Mouse (Mus musculus): ENCODE data around the gene Rcor2. TPM values are rescaled to one million over a fixed set of nuclear protein-coding genes. Genes with fewer than 3 reads are reported as not detected.

The Rcor2 gene
- polyA plus RNA-seq, 1 experiment, result 1.8 TPM

DNA sequence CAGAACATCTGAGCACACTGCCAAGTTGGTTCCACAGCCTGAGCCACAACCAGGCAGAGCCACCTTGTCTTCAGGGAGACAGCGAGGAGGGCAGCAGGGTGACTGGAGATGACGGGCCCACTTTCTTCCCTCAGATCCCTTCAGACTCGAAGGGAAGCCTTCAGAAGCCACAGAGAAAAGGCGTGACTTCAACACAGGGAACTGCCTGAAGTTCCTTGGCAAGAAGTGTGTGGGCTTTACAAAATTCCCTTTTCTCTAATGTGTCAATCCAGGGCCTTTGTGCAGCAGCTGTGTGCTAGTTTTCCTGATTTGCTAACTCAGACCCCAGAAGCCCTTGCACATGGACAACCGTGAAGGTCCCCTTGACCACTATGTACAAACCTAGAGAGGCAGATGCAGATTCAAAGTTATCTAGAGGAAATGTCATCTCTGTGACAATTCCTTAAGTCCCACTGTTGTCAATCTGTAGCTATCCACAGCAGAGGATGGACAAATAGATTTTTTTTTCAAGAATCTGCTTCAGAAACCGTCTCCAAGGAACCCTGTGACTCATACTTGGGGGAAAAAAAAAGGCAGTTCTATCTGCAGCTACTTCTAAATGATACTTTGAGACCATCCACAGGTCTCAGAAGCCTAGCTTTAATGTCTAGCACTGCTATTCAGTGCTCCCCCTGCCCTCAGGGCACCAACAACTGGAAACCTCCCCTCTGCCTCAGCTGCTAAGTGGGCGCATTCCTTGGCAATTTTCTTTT is 25.0 kb downstream of the Rcor2 start:
- peaks cover 10% of the 10 kb centered on the region; the same call in 1 of the 2 replicates for H3K36me3 ChIP-seq (ENCODE audit: control insufficient read depth, insufficient read depth, low read length)
- no peak for DNase-seq (ENCODE audit: low read depth in 1 of 2, low spot score in 2 of 2)
- H3K27me3 ChIP-seq (ENCODE audit: control insufficient read depth, insufficient read depth, low read length), result no peaks in the 10 kb centered on the region
- WGBS, result 87% methylated on average over 7 of the region's 7 CpGs
- TF ChIP-seq CTCF (IDR thresholded peaks at IDR 0.05; ENCODE audit: extremely low read depth, insufficient read depth, insufficient read length, insufficient replicate concordance) (no peak), POLR2A (IDR thresholded peaks at IDR 0.05; ENCODE audit: low read depth, low read length) (no peak)
- no peak overlapping the region for H3K4me3 ChIP-seq (ENCODE audit: extremely low read depth, insufficient read depth, insufficient read length)
- H3K4me1 ChIP-seq (ENCODE audit: control insufficient read depth, insufficient read depth, insufficient read length), result peaks cover 16% of the 10 kb centered on the region; the same call in 1 of the 2 replicates
- no peak overlapping the region for H3K27ac ChIP-seq (ENCODE audit: insufficient read depth, low read length)

DNA sequence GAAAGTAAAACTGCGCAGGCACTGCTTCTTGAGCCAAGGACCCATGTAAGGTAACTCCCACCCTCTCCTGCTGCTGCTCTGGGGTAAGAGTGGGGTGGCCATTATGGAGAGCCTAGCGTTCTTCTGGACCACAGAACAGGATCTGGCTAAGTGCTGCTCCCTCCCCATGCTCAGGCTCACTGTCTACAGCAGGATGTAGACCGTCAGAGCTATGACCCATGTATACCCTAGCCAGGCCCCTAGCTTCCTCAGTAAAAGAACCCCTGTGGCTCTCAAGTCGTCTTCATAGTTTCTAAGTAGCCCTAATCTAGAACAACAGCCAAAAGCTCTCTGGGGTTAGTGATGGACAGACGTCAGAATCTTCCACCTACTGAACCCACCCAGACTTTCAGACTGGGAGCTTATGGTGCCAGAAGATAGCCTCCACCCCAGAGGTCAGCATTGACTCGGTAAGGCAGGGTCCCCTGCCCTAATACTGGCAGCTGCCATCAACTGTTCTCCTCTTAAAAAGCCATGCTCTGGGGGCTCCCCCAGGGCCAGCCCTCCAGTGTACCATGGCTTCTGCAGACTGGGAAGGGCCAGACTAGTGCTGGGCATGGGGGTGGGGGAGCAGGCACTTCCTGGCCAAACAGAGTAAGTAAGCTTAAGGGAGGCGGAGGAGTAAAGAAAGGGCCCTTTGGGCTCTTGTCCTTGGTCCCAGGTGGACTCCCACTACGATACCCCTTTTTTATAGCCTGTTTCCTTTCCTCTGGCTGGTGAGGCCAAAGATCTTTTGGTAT is 27.2 kb downstream of the Rcor2 start:
- H3K4me1 ChIP-seq (ENCODE audit: control insufficient read depth, insufficient read depth, insufficient read length), result peaks cover 16% of the 10 kb centered on the region; the same call in 1 of the 2 replicates
- TF ChIP-seq CTCF (IDR thresholded peaks at IDR 0.05; ENCODE audit: extremely low read depth, insufficient read depth, insufficient read length, insufficient replicate concordance), result no peak
- TF ChIP-seq POLR2A (IDR thresholded peaks at IDR 0.05; ENCODE audit: low read depth, low read length), result no peak
- H3K4me3 ChIP-seq (ENCODE audit: extremely low read depth, insufficient read depth, insufficient read length), result peak overlapping the region; percentile 66
- 39% methylated on average over 8 of the region's 8 CpGs for WGBS
- no peaks in the 10 kb centered on the region for H3K27me3 ChIP-seq (ENCODE audit: control insufficient read depth, insufficient read depth, low read length)
- peaks cover 7% of the 10 kb centered on the region; the same call in 1 of the 2 replicates for H3K36me3 ChIP-seq (ENCODE audit: control insufficient read depth, insufficient read depth, low read length)
- H3K27ac ChIP-seq (ENCODE audit: insufficient read depth, low read length), result peak overlapping the region; percentile 84
- peak in 1 of 2 experiments; percentile 18 for DNase-seq (ENCODE audit: low read depth in 1 of 2, low spot score in 2 of 2)

GRCm38 (mm10) chr19:7295071-7295658 is 28.0 kb downstream of the Rcor2 start:
- TF ChIP-seq CTCF (IDR thresholded peaks at IDR 0.05; ENCODE audit: extremely low read depth, insufficient read depth, insufficient read length, insufficient replicate concordance), result no peak
- peak; percentile 5; the same call in 1 of the 2 replicates for TF ChIP-seq POLR2A (IDR thresholded peaks at IDR 0.05; ENCODE audit: low read depth, low read length)
- peak overlapping the region; percentile 84 for H3K27ac ChIP-seq (ENCODE audit: insufficient read depth, low read length)
- 11% methylated on average over 15 of the region's 15 CpGs for WGBS
- peaks cover under 1% of the 10 kb centered on the region; the same call in 1 of the 2 replicates for H3K36me3 ChIP-seq (ENCODE audit: control insufficient read depth, insufficient read depth, low read length)
- H3K4me1 ChIP-seq (ENCODE audit: control insufficient read depth, insufficient read depth, insufficient read length), result peaks cover 16% of the 10 kb centered on the region; the same call in 1 of the 2 replicates
- H3K4me3 ChIP-seq (ENCODE audit: extremely low read depth, insufficient read depth, insufficient read length), result peak overlapping the region; percentile 66
- H3K27me3 ChIP-seq (ENCODE audit: control insufficient read depth, insufficient read depth, low read length), result no peaks in the 10 kb centered on the region
- peak; percentile 52 to 82 for DNase-seq (ENCODE audit: low read depth in 1 of 2, low spot score in 2 of 2)

- 64% methylated on average over 4 of the region's 4 CpGs for WGBS
- TF ChIP-seq POLR2A (IDR thresholded peaks at IDR 0.05; ENCODE audit: low read depth, low read length) (no peak), CTCF (IDR thresholded peaks at IDR 0.05; ENCODE audit: extremely low read depth, insufficient read depth, insufficient read length, insufficient replicate concordance) (no peak)
- H3K4me1 ChIP-seq (ENCODE audit: control insufficient read depth, insufficient read depth, insufficient read length), result peaks cover 16% of the 10 kb centered on the region; the same call in 1 of the 2 replicates
- H3K4me3 ChIP-seq (ENCODE audit: extremely low read depth, insufficient read depth, insufficient read length), result no peak overlapping the region
- no peaks in the 10 kb centered on the region for H3K36me3 ChIP-seq (ENCODE audit: control insufficient read depth, insufficient read depth, low read length)
- no peaks in the 10 kb centered on the region for H3K27me3 ChIP-seq (ENCODE audit: control insufficient read depth, insufficient read depth, low read length)
- peak overlapping the region; percentile 78 for H3K27ac ChIP-seq (ENCODE audit: insufficient read depth, low read length)
- DNase-seq (ENCODE audit: low read depth in 1 of 2, low spot score in 2 of 2), result no peak
Observed at GRCm38 (mm10) chr19:7295959-7296358, 28.8 kb downstream of the Rcor2 start.

DNA sequence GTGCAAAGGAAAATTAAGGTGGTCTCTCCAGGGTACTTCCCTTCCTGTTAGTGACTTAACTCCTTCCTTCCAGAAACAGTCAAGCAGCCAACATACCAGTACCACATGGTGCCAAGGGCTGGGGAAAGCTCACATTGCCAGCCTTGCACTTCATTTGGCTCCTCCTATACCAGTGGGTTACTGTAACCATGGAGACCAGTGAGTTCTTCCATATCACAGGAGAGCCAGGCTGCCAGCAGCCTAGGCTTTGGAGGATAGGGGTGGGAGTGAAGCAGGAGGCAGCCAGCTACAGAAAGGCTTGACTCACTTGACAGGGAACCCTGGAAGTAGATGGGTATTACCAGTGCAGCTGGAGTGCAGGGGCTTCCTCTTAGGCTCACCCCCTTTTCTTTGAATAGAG is 31.9 kb downstream of the Rcor2 start:
- no peak for DNase-seq (ENCODE audit: low read depth in 1 of 2, low spot score in 2 of 2)
- Histone ChIP-seq H3K27ac (ENCODE audit: insufficient read depth, low read length) (no peak overlapping the region), H3K4me3 (ENCODE audit: extremely low read depth, insufficient read depth, insufficient read length) (no peak overlapping the region), H3K36me3 (ENCODE audit: control insufficient read depth, insufficient read depth, low read length) (no peaks in the 10 kb centered on the region), H3K27me3 (ENCODE audit: control insufficient read depth, insufficient read depth, low read length) (no peaks in the 10 kb centered on the region), H3K4me1 (ENCODE audit: control insufficient read depth, insufficient read depth, insufficient read length) (peaks cover 19% of the 10 kb centered on the region; the same call in 1 of the 2 replicates)
- TF ChIP-seq CTCF (IDR thresholded peaks at IDR 0.05; ENCODE audit: extremely low read depth, insufficient read depth, insufficient read length, insufficient replicate concordance) (no peak), POLR2A (IDR thresholded peaks at IDR 0.05; ENCODE audit: low read depth, low read length) (no peak)

DNA sequence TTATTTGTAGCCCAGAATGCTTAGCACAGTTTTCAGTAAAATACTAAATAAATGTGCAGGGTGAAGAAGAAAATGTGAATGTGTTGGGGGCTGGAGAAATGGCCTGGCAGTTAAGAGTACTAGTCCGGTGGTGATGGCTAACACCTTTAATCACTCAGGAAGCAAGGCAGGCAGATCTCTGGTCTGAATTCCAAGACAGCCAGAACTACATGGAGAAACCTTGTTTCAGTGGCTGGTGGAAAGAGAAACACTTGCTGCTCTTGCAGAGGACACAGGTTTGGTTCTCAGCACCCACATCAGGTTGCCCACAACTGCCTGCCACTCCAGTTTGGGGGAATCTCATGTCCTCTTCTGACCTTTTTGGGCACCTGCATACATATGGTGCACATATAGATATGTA is 33.0 kb downstream of the Rcor2 start:
- TF ChIP-seq CTCF (IDR thresholded peaks at IDR 0.05; ENCODE audit: extremely low read depth, insufficient read depth, insufficient read length, insufficient replicate concordance) (no peak), POLR2A (IDR thresholded peaks at IDR 0.05; ENCODE audit: low read depth, low read length) (no peak)
- Histone ChIP-seq H3K27me3 (ENCODE audit: control insufficient read depth, insufficient read depth, low read length) (no peaks in the 10 kb centered on the region), H3K27ac (ENCODE audit: insufficient read depth, low read length) (no peak overlapping the region), H3K36me3 (ENCODE audit: control insufficient read depth, insufficient read depth, low read length) (no peaks in the 10 kb centered on the region), H3K4me3 (ENCODE audit: extremely low read depth, insufficient read depth, insufficient read length) (no peak overlapping the region), H3K4me1 (ENCODE audit: control insufficient read depth, insufficient read depth, insufficient read length) (peaks cover 14% of the 10 kb centered on the region; the same call in 1 of the 2 replicates)
- WGBS, result 90% methylated on average over 1 of the region's 1 CpGs
- no peak for DNase-seq (ENCODE audit: low read depth in 1 of 2, low spot score in 2 of 2)
